23 mouse cellular contexts compared by ENCODE assay signal in genomic region chr4:85727731-85728130, GRCm38 (mm10).
DNase-seq lines count a peak whose midpoint lies in the region; ATAC-seq and TF ChIP-seq lines count a peak whose summit lies in the region.
"Had no signal": no experiment of that assay in that cellular context is flagged by ENCODE, and none has a peak within 500 bp of the region (broad histone marks: within the 10 kb centered on the region; RNA-seq: fewer than 3 reads in every experiment).

No protein-coding gene starts in this region.

- H3K9me3 ChIP-seq in hindbrain, embryonic 16.5 days (ENCODE audit: control insufficient read depth, low read length): no peaks in the 10 kb centered on the region
- no peaks in the 10 kb centered on the region for H3K9me3 ChIP-seq in hindbrain, embryonic 11.5 days (ENCODE audit: control insufficient read depth, low read length)
- H3K9me3 ChIP-seq: intestine, embryonic 15.5 days; midbrain, embryonic 15.5 days had no signal

- H3K4me1 ChIP-seq in hindbrain, embryonic 16.5 days (ENCODE audit: control insufficient read depth, insufficient read depth, low read depth, low read length): no peaks in the 10 kb centered on the region
- no peaks in the 10 kb centered on the region for H3K4me1 ChIP-seq in hindbrain, embryonic 11.5 days (replicated peaks; ENCODE audit: control insufficient read depth, insufficient read depth, low read length)
- H3K4me1 ChIP-seq: intestine, embryonic 15.5 days; limb, embryonic 13.5 days; midbrain, embryonic 15.5 days had no signal

- H3K4me3 ChIP-seq in hindbrain, embryonic 16.5 days (ENCODE audit: low read length): no peak overlapping the region
- no peak overlapping the region for H3K4me3 ChIP-seq in hindbrain, embryonic 11.5 days (ENCODE audit: low read depth, low read length)
- H3K4me3 ChIP-seq: heart, adult 2 months; intestine, embryonic 15.5 days; limb, embryonic 13.5 days; midbrain, embryonic 15.5 days had no signal

- H3K27me3 ChIP-seq in hindbrain, embryonic 16.5 days (replicated peaks; ENCODE audit: control insufficient read depth, insufficient read depth, low read length): no peaks in the 10 kb centered on the region; the same call in 1 of the 2 replicates
- H3K27me3 ChIP-seq in hindbrain, embryonic 11.5 days (ENCODE audit: control insufficient read depth, insufficient read depth, low read length): no peaks in the 10 kb centered on the region
- H3K27me3 ChIP-seq: intestine, embryonic 15.5 days; limb, embryonic 13.5 days; midbrain, embryonic 15.5 days; Patski had no signal

- H3K4me2 ChIP-seq in hindbrain, embryonic 16.5 days (ENCODE audit: low read length): no peak overlapping the region
- H3K4me2 ChIP-seq in hindbrain, embryonic 11.5 days (replicated peaks; ENCODE audit: low read depth, low read length): no peak overlapping the region
- H3K4me2 ChIP-seq: intestine, embryonic 15.5 days; limb, embryonic 13.5 days; midbrain, embryonic 15.5 days had no signal

- no peak overlapping the region for H3K9ac ChIP-seq in hindbrain, embryonic 16.5 days (ENCODE audit: low read depth, low read length)
- no peak overlapping the region for H3K9ac ChIP-seq in hindbrain, embryonic 11.5 days (ENCODE audit: low read depth, low read length)
- H3K9ac ChIP-seq: intestine, embryonic 15.5 days; limb, embryonic 13.5 days; liver, embryonic 14.5 days; midbrain, embryonic 15.5 days had no signal

- TF ChIP-seq CTCF in brain, embryonic 14.5 days (IDR thresholded peaks at IDR 0.05; ENCODE audit: borderline replicate concordance, extremely low read depth, insufficient read depth, insufficient read length): no peak

- no peaks in the 10 kb centered on the region for H3K36me3 ChIP-seq in hindbrain, embryonic 16.5 days (ENCODE audit: control insufficient read depth, insufficient read depth, low read length)
- no peaks in the 10 kb centered on the region for H3K36me3 ChIP-seq in hindbrain, embryonic 11.5 days (ENCODE audit: control insufficient read depth, insufficient read depth, low read length)
- H3K36me3 ChIP-seq: intestine, embryonic 15.5 days; limb, embryonic 13.5 days; midbrain, embryonic 15.5 days had no signal

- no peak for DNase-seq in hindbrain, embryonic 11.5 days (ENCODE audit: low spot score)
- DNase-seq in brain, adult 2 months (ENCODE audit: low read depth, low spot score): peak; percentile 78
- DNase-seq in brain, embryonic 14.5 days (ENCODE audit: low read depth): peak; percentile 61
- peak; percentile 79 for DNase-seq in cerebellum, adult 9-10 months
- no peak for DNase-seq in adrenal gland, adult 18-20 months (ENCODE audit: low spot score in 2 of 2)
- DNase-seq in neural tube, embryonic 10.5 days (ENCODE audit: extremely low spot score, low spot score): no peak
- DNase-seq: embryo, embryonic 11 days; gastrocnemius, postnatal 25 days; heart, adult 2 months; heart, postnatal 36 days; kidney, adult 9 months; kidney, postnatal 25 days; layer of hippocampus, adult 9-11 months; right cerebral cortex, postnatal 14 days; spleen, adult 18-20 months; thymus, postnatal 36 days had no signal

- no peak for TF ChIP-seq POLR2A in brain, embryonic 14.5 days (IDR thresholded peaks at IDR 0.05; ENCODE audit: borderline replicate concordance, extremely low read depth, insufficient read depth, insufficient read length, poor library complexity, severe bottlenecking)

- ATAC-seq in hindbrain, embryonic 16.5 days: peak; percentile 64; the same call in 1 of the 2 replicates
- ATAC-seq in hindbrain, embryonic 11.5 days (ENCODE audit: low FRiP score): no peak
- ATAC-seq: intestine, embryonic 15.5 days; lung, postnatal 0 days; midbrain, embryonic 15.5 days; Patski had no signal

- 68% methylated on average over 2 of the region's 2 CpGs for WGBS in hindbrain, embryonic 16.5 days
- WGBS in hindbrain, embryonic 11.5 days: 86% methylated on average over 2 of the region's 2 CpGs

- H3K27ac ChIP-seq in hindbrain, embryonic 16.5 days (ENCODE audit: low read depth, low read length): no peak overlapping the region
- H3K27ac ChIP-seq in hindbrain, embryonic 11.5 days (ENCODE audit: low read depth, low read length): no peak overlapping the region
- H3K27ac ChIP-seq: heart, adult 2 months; intestine, embryonic 15.5 days; limb, embryonic 13.5 days; liver, embryonic 14.5 days; midbrain, embryonic 15.5 days had no signal

Comparison
In these comparisons a context has a peak if more than half of its experiments do, and no peak if none do; other contexts are left out.
1. DNase-seq: peak in brain, adult 2 months (single experiment), brain, embryonic 14.5 days (single experiment) and cerebellum, adult 9-10 months (single experiment); none in hindbrain, embryonic 11.5 days (single experiment), adrenal gland, adult 18-20 months (0 of 2) and neural tube, embryonic 10.5 days (single experiment).